Mouse (Mus musculus): ENCODE data around the gene Epha4.

Gene Epha4

GRCm38 (mm10) chr1:77446438-77446837 lies 68.5 kb downstream of the Epha4 start:
- no peak for DNase-seq (ENCODE audit: low read depth, low spot score)

DNA sequence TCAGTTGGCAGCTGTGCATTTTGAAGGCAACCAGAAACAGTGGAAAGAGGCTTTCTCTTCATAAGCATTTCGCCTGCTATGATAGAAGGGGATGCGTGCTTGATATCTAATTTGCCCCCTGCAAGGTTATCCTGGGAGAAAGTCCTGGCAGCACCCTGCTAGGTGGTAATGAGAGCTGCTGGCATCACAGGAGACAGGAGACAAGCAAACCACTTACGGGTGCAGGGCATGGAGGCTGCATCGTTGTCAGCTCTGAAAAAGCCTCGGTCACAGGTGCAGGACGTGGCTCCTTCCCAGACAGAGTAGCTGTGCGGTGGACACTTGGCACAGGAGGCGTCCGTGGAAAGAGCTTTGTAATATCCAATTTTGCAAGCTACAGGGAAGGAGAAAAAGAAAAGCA lies 70.2 kb downstream of the Epha4 start:
- DNase-seq (ENCODE audit: low read depth, low spot score): no peak

- peak; percentile 68 for DNase-seq (ENCODE audit: low read depth, low spot score)
Measured at GRCm38 (mm10) chr1:77441987-77442386, 72.9 kb downstream of the Epha4 start.

GRCm38 (mm10) chr1:77441401-77441800 lies 73.5 kb downstream of the Epha4 start:
- no peak for DNase-seq (ENCODE audit: low read depth, low spot score)

GRCm38 (mm10) chr1:77440512-77440911 lies 74.4 kb downstream of the Epha4 start:
- no peak for DNase-seq (ENCODE audit: low read depth, low spot score)

DNA sequence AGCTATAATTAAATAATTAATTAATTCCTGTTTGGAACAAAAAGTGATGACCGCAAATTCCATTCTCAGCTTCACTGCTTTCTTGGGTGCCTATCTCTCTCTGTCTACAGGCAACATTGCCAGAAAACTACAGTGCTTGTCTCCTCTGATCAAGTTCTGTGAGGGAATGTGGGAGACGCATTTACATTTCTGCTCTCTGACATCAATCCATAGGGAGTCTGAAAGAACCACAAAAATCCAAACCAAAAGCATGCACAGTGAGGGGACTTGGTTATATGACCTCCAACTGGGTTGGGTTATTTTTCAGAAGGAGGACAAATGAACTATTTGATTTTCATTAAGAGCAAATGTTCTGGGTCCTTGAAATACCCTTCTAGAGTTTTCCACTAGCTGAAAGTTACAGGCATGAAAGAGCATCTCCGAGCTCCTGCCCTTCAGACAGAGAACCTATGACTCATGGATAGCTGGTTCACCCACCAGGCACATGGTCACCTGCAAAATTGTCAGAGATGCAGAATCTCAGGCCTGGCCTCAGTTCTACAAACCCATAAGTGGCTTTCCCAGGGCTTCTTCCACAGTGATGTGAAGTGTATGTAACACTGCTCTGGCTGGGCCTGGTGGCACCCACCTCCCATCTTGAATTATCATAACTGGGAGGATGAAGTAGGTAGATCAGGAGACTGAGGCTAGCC lies 75.4 kb downstream of the Epha4 start:
- DNase-seq (ENCODE audit: low read depth, low spot score): no peak

DNA sequence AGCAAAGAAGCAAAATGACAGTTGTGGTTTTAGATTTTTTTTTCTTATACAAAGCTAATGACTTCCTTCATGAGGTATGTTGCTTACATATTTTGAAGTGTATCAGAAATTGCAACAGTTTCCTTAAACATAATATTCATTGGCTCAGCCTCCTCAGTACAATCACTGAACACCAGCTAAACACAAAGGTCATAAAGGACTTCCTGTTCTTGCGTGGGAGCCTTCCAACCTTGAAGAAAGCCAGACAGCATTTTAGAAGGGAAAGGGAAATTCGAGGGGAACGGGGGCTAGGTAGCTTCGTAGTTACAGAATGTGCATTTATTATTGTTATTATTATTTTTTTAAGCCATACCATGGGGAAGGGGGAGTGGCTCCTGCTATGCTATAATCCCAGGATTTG lies 76.2 kb downstream of the Epha4 start:
- DNase-seq (ENCODE audit: low read depth, low spot score): no peak

DNA sequence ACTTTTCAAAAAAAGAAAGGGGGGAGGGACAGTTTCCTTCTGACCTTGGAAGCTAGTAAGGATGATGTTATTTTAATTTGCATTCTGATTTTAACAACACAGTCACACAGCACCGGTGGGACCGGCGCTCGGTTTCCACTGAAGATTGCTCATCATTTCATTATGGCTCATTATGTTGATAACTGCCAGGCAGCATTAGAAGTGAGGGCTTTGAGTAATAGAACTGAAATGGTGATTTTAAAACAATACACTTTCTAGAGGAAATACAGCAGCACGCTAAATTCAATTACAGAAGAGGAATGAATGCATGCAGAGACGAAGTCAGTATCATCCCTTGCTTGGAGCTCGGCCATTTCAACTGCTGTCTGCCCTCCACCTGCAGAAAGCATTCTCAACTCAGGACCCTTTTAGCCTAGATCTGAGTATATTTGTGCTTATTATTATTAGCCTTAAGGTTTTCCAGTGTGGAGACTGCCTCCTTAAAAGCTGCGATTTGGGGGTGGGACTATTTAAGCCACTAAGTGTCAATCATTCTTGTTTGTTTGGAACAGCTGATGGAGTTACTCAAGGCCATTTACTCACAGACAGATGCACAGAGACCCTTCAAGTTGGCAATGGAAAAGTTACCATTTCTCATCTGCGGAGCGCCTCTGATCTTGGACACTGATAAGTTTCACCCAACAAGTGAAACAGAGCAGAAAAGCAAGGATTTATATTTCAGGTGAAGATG lies 76.8 kb downstream of the Epha4 start:
- DNase-seq (ENCODE audit: low read depth, low spot score): no peak

DNA sequence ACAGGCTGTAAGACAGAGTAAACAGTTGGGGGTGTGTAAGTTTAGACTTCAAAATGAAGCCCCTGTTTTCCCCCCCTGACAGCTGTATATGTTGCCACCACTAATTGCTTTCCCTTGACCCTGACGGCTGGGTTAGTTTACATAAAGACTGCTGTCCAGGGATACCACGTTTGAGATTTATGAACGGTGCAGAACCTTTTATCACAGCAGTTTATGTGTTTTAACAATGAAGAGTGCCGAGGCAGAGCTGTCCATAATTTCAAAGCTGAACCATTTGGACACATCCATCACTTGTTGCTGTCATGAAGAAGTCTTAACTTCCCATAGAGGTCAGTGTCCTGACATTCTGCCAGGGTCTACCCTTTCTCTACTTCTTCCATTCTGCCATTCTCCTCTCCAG lies 79.8 kb downstream of the Epha4 start:
- DNase-seq (ENCODE audit: low read depth, low spot score): no peak

- peak; percentile 59 for DNase-seq (ENCODE audit: low read depth, low spot score)
Measured at GRCm38 (mm10) chr1:77433148-77433547, 81.7 kb downstream of the Epha4 start.

GRCm38 (mm10) chr1:77432489-77432888 lies 82.4 kb downstream of the Epha4 start:
- DNase-seq (ENCODE audit: low read depth, low spot score): no peak

- no peak for DNase-seq (ENCODE audit: low read depth, low spot score)
Measured at GRCm38 (mm10) chr1:77429174-77429573, 85.7 kb downstream of the Epha4 start.

DNA sequence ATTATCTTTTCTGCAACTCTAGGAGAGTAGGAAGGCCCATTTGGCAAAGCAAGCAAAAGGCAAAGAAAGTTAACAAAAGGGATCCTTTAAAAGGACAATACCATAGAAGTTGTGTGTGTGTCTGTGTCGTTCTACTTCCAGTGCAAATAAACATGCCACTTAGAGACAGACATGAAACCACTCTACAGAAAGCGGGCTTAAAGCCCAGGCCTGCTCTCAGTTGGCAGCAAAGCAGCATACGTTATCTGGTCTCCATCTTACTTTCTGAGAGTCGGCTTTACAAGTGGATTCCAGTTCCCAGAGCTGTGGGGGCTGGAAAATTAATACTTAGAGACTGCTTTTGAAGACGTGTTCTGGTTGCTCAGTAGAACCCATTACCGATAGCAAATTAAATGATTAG lies 87.9 kb downstream of the Epha4 start:
- no peak for DNase-seq (ENCODE audit: low read depth, low spot score)

DNA sequence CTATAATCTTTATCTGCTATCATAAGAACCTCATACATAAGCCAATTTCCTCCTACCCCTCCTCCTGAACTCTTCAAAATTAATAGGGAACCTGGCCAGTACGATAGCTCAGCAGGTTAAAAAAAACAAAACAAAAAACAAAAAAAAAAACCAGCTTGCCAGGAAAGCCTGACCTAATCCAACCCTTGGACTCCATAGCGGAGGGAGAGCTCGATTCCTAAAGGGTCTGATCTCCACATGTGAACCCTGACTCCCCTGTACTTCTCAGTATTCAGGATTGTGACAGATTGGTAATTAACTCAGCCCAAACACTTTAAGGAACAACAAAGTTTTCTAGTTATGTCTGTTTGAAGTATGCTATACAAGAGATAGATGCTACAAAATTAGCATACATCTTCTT lies 89.7 kb downstream of the Epha4 start:
- no peak for DNase-seq (ENCODE audit: low read depth, low spot score)

DNA sequence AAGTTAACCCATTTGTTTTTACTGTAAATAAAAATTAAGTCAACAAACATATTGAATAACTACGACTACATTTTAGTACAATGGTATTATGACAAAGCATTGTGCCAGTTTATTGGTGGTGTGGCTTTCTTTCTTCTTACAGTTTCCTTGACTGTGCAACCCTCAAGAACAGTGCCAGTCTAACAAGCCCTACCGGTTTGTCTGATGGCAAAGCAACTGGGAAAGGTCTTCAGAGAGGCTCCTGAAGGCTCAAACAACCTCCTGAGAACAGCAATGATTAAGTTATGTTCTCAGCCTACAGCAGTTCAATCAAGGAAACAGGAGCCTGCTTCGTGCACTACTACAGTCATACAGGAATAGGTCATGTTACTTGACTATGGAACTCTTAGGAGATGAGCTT lies 93.8 kb downstream of the Epha4 start:
- DNase-seq (ENCODE audit: low read depth, low spot score): no peak

- peak; percentile 42 for DNase-seq (ENCODE audit: low read depth, low spot score)
Measured at GRCm38 (mm10) chr1:77420348-77420747, 94.5 kb downstream of the Epha4 start.

DNA sequence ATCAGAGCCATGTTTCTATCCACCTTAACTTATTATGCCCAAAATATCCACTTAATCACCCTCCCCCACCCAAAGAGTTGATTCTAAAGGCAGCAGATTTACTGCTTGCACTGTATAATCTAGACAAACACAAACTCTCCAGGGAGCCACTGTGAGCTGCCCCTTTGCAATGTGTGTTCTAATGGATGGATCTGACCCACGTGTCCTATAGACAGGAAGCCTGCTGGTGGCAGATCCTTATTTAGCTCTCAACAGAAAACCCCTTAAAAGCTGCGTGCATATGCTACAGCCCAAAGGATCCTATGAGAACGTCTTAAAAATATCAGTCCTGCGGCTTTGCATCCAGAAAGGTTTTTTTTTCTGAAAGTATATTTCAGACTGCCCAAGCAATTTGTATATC lies 98.0 kb downstream of the Epha4 start:
- DNase-seq (ENCODE audit: low read depth, low spot score): no peak

GRCm38 (mm10) chr1:77412871-77413669 lies 101.8 kb downstream of the Epha4 start:
- peak; percentile 64 for DNase-seq (ENCODE audit: low read depth, low spot score)

DNA sequence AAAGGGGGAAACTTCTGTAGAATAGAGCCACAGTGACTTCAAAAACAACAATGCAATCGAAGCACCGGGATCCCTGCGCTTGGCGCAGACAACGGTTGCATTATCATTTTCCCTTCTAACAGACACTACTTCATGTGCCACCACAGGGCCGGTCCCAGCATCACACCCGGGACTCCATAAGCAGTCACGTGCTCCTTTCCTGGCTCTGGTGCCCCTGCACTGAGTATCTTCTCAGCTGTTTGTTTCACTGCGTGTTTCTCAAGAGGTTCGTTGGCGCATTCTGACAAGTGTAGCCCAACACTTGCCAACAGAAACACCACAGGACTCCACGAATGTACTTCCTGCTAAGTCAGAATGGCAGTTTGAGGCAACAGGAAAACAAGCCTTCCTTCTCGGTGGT lies 102.6 kb downstream of the Epha4 start:
- DNase-seq (ENCODE audit: low read depth, low spot score): no peak

GRCm38 (mm10) chr1:77411222-77411621 lies 103.7 kb downstream of the Epha4 start:
- DNase-seq (ENCODE audit: low read depth, low spot score): no peak

DNA sequence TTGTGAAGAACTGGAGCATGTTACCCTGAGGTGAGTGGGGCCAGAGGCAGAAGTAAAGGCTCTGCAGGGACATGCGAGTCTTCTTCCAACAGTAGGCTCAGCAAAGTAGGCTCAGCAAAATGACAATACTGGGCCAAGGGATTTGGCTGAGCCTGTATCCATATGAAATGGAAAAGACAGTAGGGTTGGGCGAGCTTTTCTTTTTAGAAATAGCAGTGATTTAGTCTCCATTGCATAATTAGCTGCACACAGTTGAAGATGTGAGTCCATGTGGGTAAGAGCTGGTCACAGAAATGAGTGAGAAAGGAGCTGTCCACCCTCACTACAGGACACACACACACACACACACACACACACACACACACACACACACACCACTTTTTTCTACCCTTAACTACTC lies 104.2 kb downstream of the Epha4 start:
- no peak for DNase-seq (ENCODE audit: low read depth, low spot score)

GRCm38 (mm10) chr1:77410153-77410552 lies 104.7 kb downstream of the Epha4 start:
- DNase-seq (ENCODE audit: low read depth, low spot score): no peak

DNA sequence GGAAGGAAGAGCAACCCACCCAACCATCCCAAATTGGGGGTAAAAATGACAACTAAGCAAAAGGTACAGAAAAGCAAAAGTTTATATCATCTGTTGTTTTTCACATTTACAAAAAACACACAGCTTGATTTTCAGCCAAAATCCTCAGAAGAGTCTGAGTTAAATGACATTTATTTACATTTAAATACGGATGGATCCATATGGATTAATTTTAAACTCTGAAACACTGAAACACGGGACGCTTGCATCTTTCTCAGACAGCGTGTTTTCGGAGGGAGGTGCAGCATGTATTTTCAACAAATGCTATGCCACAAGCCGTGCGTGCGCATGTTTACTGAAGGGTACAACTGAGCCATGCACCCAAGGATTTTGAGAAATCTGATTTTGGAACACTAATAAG lies 105.4 kb downstream of the Epha4 start:
- DNase-seq (ENCODE audit: low read depth, low spot score): no peak
